Mouse (Mus musculus) limb, embryonic 14.5 days (tissue): ENCODE data around the gene Cdk4. TPM values are rescaled to one million over a fixed set of nuclear protein-coding genes. Genes with fewer than 3 reads are reported as not detected.

Source experiments
- ATAC-seq: fragments of 200-750 bp; cut with Nextera tagmentation; 2 replicates; pipeline ENCODE4 v1.8.0; 2017; ENCODE audit warnings: low read depth, moderate number of reproducible peaks, moderate TSS enrichment; ENCODE audit not compliant: low FRiP score
- DNase-seq: peaks from one replicate; pipeline ENCODE4 v3.0.0-alpha.2; 2015; ENCODE audit warnings: low spot score
- H3K27ac ChIP-seq: fragments of 300-500 bp; sonication (generic); replicated peaks from 2 replicates; pipeline ENCODE4 v1.5.1; 2014; ENCODE audit warnings: low read depth, mild to moderate bottlenecking, low read length, moderate library complexity, mixed read lengths
- H3K27me3 ChIP-seq: fragments of 300-500 bp; sonication (generic); 2 replicates; pipeline ENCODE4 v1.6.1; 2014; ENCODE audit warnings: low read length, mixed read lengths; ENCODE audit not compliant: control insufficient read depth, insufficient read depth
- H3K36me3 ChIP-seq: fragments of 300-500 bp; sonication (generic); 2 replicates; pipeline ENCODE4 v1.6.1; 2014; ENCODE audit warnings: mild to moderate bottlenecking, low read length, moderate library complexity, mixed read lengths; ENCODE audit not compliant: control insufficient read depth, insufficient read depth
- H3K4me1 ChIP-seq: fragments of 300-500 bp; sonication (generic); 2 replicates; pipeline ENCODE4 v1.6.1; 2014; ENCODE audit warnings: antibody characterized with exemption, low read length, mixed read lengths; ENCODE audit not compliant: control insufficient read depth, insufficient read depth
- H3K4me2 ChIP-seq: fragments of 300-500 bp; sonication (generic); replicated peaks from 2 replicates; pipeline ENCODE4 v1.6.1; 2014; ENCODE audit warnings: low read depth, mild to moderate bottlenecking, low read length, moderate library complexity; ENCODE audit not compliant: severe bottlenecking
- H3K4me3 ChIP-seq: fragments of 300-500 bp; sonication (generic); replicated peaks from 2 replicates; pipeline ENCODE4 v1.5.1; 2014; ENCODE audit warnings: low read length
- H3K9ac ChIP-seq: fragments of 300-500 bp; sonication (generic); 2 replicates; pipeline ENCODE4 v1.6.1; 2014; ENCODE audit warnings: mild to moderate bottlenecking, low read depth, low read length, moderate library complexity; ENCODE audit not compliant: severe bottlenecking
- H3K9me3 ChIP-seq: fragments of 300-500 bp; sonication (generic); 2 replicates; pipeline ENCODE4 v1.6.1; 2016; ENCODE audit warnings: low read length; ENCODE audit not compliant: control insufficient read depth
- POLR2A ChIP-seq: fragments of 200-500 bp; IDR thresholded peaks from 2 replicates; pipeline ENCODE4 v1.8.0; 2012; ENCODE audit warnings: inconsistent platforms, mild to moderate bottlenecking, moderate library complexity, borderline replicate concordance; ENCODE audit not compliant: insufficient read depth, insufficient read length; ENCODE audit errors: extremely low read depth
- WGBS: fragments of 180-500 bp; shearing (Covaris S2); extraction: QIAGEN DNeasy Blood & Tissue Kit; methylation state at CpG from one replicate; pipeline ENCODE4 v1.1.7; 2014; 5-methylcytosine and 5-hydroxymethylcytosine counted together
- polyA plus RNA-seq, 2 experiments: library from polyadenylated mRNA; depleted of rRNA in 1 of 2; stranded (reverse) in 1 of 2; unstranded in 1 of 2; fragments of >200 nt; fragmentation: Nextera tagmentation in 1 of 2; extraction: Ambion mirVana in 1 of 2; gene quantifications; 2 replicates each; pipeline versions ENCODE4 v1.2.1 to v1.2.3; 2012 to 2014

Gene Cdk4
- polyA plus RNA-seq, 2 experiments = 1,227 to 1,659 TPM

DNA sequence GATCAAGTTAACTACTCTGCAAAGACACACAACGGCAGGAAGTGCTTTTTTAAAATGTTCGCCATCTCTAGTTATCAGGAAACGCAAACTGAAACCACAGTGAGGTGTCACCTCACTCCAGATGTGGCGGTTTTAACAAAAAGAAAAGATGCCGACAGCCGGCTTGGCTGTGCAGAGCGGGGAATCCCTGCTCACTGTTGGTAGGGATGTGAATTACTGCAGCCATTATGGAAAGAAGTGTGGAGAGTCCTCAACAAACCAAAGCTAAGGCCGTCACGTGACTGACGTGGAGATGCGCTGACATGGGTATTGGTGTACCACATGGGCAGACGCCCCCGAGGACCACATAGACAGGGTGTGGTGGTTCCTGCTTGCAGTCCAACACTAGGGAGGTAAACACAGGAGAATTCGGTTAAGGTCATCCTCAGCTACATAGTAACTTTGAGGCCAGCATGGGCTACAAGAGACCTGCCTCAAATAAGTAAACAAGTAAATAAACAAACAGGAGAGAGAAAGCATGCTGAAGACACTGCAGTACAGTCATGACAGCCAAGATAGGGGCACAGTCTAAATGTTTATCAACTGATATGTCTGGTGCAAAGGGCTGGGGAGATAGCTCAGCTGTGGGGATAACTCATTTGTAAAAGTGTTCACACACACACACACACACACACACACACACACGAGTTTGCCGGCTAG is 44.4 kb downstream of the Cdk4 start:
- no peak overlapping the region for H3K9ac ChIP-seq
- no peaks in the 10 kb centered on the region for H3K9me3 ChIP-seq
- ATAC-seq = no peak
- 82% methylated on average over 16 of the region's 16 CpGs for WGBS
- DNase-seq = no peak
- no peaks in the 10 kb centered on the region for H3K27me3 ChIP-seq
- 0 out of 2 replicates have a peak, but pooled peaks cover 14% of the 10 kb centered on the region for H3K36me3 ChIP-seq
- no peaks in the 10 kb centered on the region for H3K4me1 ChIP-seq
- no peak overlapping the region for H3K4me2 ChIP-seq
- no peak overlapping the region for H3K4me3 ChIP-seq
- no peak for TF ChIP-seq POLR2A
- no peak overlapping the region for H3K27ac ChIP-seq

DNA sequence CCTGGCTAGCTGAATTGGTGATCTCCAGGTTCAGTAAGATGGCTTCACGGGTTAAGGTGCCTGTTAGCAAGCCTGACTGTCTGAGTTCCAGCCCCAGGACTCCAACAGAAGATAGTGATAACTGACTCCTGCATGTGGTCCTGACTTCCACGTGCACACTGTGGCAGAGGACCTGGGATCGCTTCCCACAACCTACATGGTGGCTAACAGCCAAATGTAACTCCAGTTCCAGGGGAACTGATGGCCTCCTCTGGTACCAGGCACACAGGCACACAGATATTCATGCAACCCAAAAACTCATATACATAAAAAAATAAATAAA is 44.9 kb downstream of the Cdk4 start:
- no peak overlapping the region for H3K27ac ChIP-seq
- DNase-seq (no peak), ATAC-seq (no peak)
- H3K9ac ChIP-seq = no peak overlapping the region
- H3K27me3 ChIP-seq = no peaks in the 10 kb centered on the region
- H3K36me3 ChIP-seq = 0 out of 2 replicates have a peak, but pooled peaks cover 14% of the 10 kb centered on the region
- H3K4me1 ChIP-seq = no peaks in the 10 kb centered on the region
- H3K4me2 ChIP-seq = no peak overlapping the region
- no peaks in the 10 kb centered on the region for H3K9me3 ChIP-seq
- H3K4me3 ChIP-seq = no peak overlapping the region
- TF ChIP-seq POLR2A = no peak
- 72% methylated on average over 3 of the region's 3 CpGs for WGBS

GRCm38 (mm10) chr10:127111001-127111887 is 47.9 kb downstream of the Cdk4 start:
- no peak for ATAC-seq
- Histone ChIP-seq H3K9me3 (no peaks in the 10 kb centered on the region), H3K4me1 (no peaks in the 10 kb centered on the region), H3K9ac (no peak overlapping the region), H3K36me3 (peaks cover 20% of the 10 kb centered on the region), H3K27ac (no peak overlapping the region), H3K4me2 (no peak overlapping the region), H3K27me3 (no peaks in the 10 kb centered on the region), H3K4me3 (no peak overlapping the region)
- 91% methylated on average over 15 of the region's 15 CpGs for WGBS
- TF ChIP-seq POLR2A = no peak
- DNase-seq = no peak

GRCm38 (mm10) chr10:127114408-127114807 is 51.1 kb downstream of the Cdk4 start:
- no peak for ATAC-seq

GRCm38 (mm10) chr10:127115068-127115467 is 51.7 kb downstream of the Cdk4 start:
- Histone ChIP-seq H3K4me3 (no peak overlapping the region), H3K4me2 (no peak overlapping the region), H3K27me3 (no peaks in the 10 kb centered on the region), H3K9ac (no peak overlapping the region), H3K9me3 (no peaks in the 10 kb centered on the region), H3K36me3 (peaks cover 37% of the 10 kb centered on the region), H3K27ac (no peak overlapping the region), H3K4me1 (no peaks in the 10 kb centered on the region)
- DNase-seq (no peak), ATAC-seq (no peak)
- TF ChIP-seq POLR2A = no peak
- WGBS = 87% methylated on average over 2 of the region's 2 CpGs

More at GRCm38 (mm10) chr10:127114408-127114807, 51.1 kb downstream of the Cdk4 start:
- H3K4me1 ChIP-seq = no peaks in the 10 kb centered on the region
- no peak overlapping the region for H3K4me2 ChIP-seq
- no peaks in the 10 kb centered on the region for H3K27me3 ChIP-seq
- H3K4me3 ChIP-seq = no peak overlapping the region
- no peak for TF ChIP-seq POLR2A
- WGBS = 90% methylated on average over 11 of the region's 11 CpGs
- H3K9me3 ChIP-seq = no peaks in the 10 kb centered on the region
- H3K9ac ChIP-seq = no peak overlapping the region
- H3K27ac ChIP-seq = no peak overlapping the region
- DNase-seq = no peak
- peaks cover 37% of the 10 kb centered on the region for H3K36me3 ChIP-seq

Other genes starting within 250 kb of the Cdk4 start
- gene Atp23, start 162.2 kb upstream of the Cdk4 start, polyA plus RNA-seq (2012; rRNA removed) = 14.6 and 15.6 TPM in 2 replicates
- 20.4 and 25.4 TPM in 2 replicates for gene Atp23, start 162.2 kb upstream of the Cdk4 start, polyA plus RNA-seq (2014; fragmentation: Nextera tagmentation; extraction: Ambion mirVana)
- 230 and 284 TPM in 2 replicates for gene Ctdsp2, start 84.8 kb upstream of the Cdk4 start, polyA plus RNA-seq (2012; rRNA removed)
- 143 and 153 TPM in 2 replicates for gene Ctdsp2, start 84.8 kb upstream of the Cdk4 start, polyA plus RNA-seq (2014; fragmentation: Nextera tagmentation; extraction: Ambion mirVana)
- 0.35 and 0.45 TPM in 2 replicates for gene Avil, start 62.8 kb upstream of the Cdk4 start, polyA plus RNA-seq (2012; rRNA removed)
- gene Avil, start 62.8 kb upstream of the Cdk4 start, polyA plus RNA-seq (2014; fragmentation: Nextera tagmentation; extraction: Ambion mirVana) = 0.22 and 0.28 TPM in 2 replicates
- gene Tsfm, start 32.7 kb upstream of the Cdk4 start, polyA plus RNA-seq (2012; rRNA removed) = 55.8 and 59.7 TPM in 2 replicates
- 65.2 and 69.0 TPM in 2 replicates for gene Tsfm, start 32.7 kb upstream of the Cdk4 start, polyA plus RNA-seq (2014; fragmentation: Nextera tagmentation; extraction: Ambion mirVana)
- 48.6 and 52.0 TPM in 2 replicates for gene Mettl1, start 22.1 kb upstream of the Cdk4 start, polyA plus RNA-seq (2012; rRNA removed)
- 59.1 and 71.3 TPM in 2 replicates for gene Mettl1, start 22.1 kb upstream of the Cdk4 start, polyA plus RNA-seq (2014; fragmentation: Nextera tagmentation; extraction: Ambion mirVana)
- 3.4 and 3.8 TPM in 2 replicates for gene Eef1akmt3, start 22.0 kb upstream of the Cdk4 start, polyA plus RNA-seq (2012; rRNA removed)
- 0.87 and 1.3 TPM in 2 replicates for gene Eef1akmt3, start 22.0 kb upstream of the Cdk4 start, polyA plus RNA-seq (2014; fragmentation: Nextera tagmentation; extraction: Ambion mirVana)
- gene Cyp27b1, start 15.3 kb upstream of the Cdk4 start, polyA plus RNA-seq (2012; rRNA removed) = 1.1 and 1.5 TPM in 2 replicates
- 0.19 and 0.53 TPM in 2 replicates for gene Cyp27b1, start 15.3 kb upstream of the Cdk4 start, polyA plus RNA-seq (2014; fragmentation: Nextera tagmentation; extraction: Ambion mirVana)
- 8.6 and 9.8 TPM in 2 replicates for gene March9, start 3.4 kb upstream of the Cdk4 start, polyA plus RNA-seq (2012; rRNA removed)
- 2.7 and 3.1 TPM in 2 replicates for gene March9, start 3.4 kb upstream of the Cdk4 start, polyA plus RNA-seq (2014; fragmentation: Nextera tagmentation; extraction: Ambion mirVana)
- 124 and 164 TPM in 2 replicates for gene Tspan31, start 6.7 kb downstream of the Cdk4 start, polyA plus RNA-seq (2012; rRNA removed)
- 58.3 and 72.1 TPM in 2 replicates for gene Tspan31, start 6.7 kb downstream of the Cdk4 start, polyA plus RNA-seq (2014; fragmentation: Nextera tagmentation; extraction: Ambion mirVana)
- 5.3 and 6.0 TPM in 2 replicates for gene Agap2, start 11.8 kb downstream of the Cdk4 start, polyA plus RNA-seq (2012; rRNA removed)
- 0.32 and 0.57 TPM in 2 replicates for gene Agap2, start 11.8 kb downstream of the Cdk4 start, polyA plus RNA-seq (2014; fragmentation: Nextera tagmentation; extraction: Ambion mirVana)
- 60.6 and 61.0 TPM in 2 replicates for gene Os9, start 57.6 kb downstream of the Cdk4 start, polyA plus RNA-seq (2012; rRNA removed)
- 54.7 and 57.6 TPM in 2 replicates for gene Os9, start 57.6 kb downstream of the Cdk4 start, polyA plus RNA-seq (2014; fragmentation: Nextera tagmentation; extraction: Ambion mirVana)
- 12.1 and 15.0 TPM in 2 replicates for gene B4galnt1, start 101.7 kb downstream of the Cdk4 start, polyA plus RNA-seq (2012; rRNA removed)
- gene B4galnt1, start 101.7 kb downstream of the Cdk4 start, polyA plus RNA-seq (2014; fragmentation: Nextera tagmentation; extraction: Ambion mirVana) = 10.8 and 11.8 TPM in 2 replicates
- 2.9 and 3.7 TPM in 2 replicates for gene Slc26a10, start 117.1 kb downstream of the Cdk4 start, polyA plus RNA-seq (2012; rRNA removed)
- gene Slc26a10, start 117.1 kb downstream of the Cdk4 start, polyA plus RNA-seq (2014; fragmentation: Nextera tagmentation; extraction: Ambion mirVana) = 0.81 and 1.2 TPM in 2 replicates
- gene Arhgef25, start 126.5 kb downstream of the Cdk4 start, polyA plus RNA-seq (2012; rRNA removed) = 228 and 246 TPM in 2 replicates
- gene Arhgef25, start 126.5 kb downstream of the Cdk4 start, polyA plus RNA-seq (2014; fragmentation: Nextera tagmentation; extraction: Ambion mirVana) = 86.8 and 113 TPM in 2 replicates
- 565 and 712 TPM in 2 replicates for gene Dtx3, start 132.2 kb downstream of the Cdk4 start, polyA plus RNA-seq (2012; rRNA removed)
- gene Dtx3, start 132.2 kb downstream of the Cdk4 start, polyA plus RNA-seq (2014; fragmentation: Nextera tagmentation; extraction: Ambion mirVana) = 157 and 184 TPM in 2 replicates
- gene Pip4k2c, start 148.1 kb downstream of the Cdk4 start, polyA plus RNA-seq (2012; rRNA removed) = 33.1 and 37.5 TPM in 2 replicates
- gene Pip4k2c, start 148.1 kb downstream of the Cdk4 start, polyA plus RNA-seq (2014; fragmentation: Nextera tagmentation; extraction: Ambion mirVana) = 22.0 and 23.3 TPM in 2 replicates
- 9.4 and 9.7 TPM in 2 replicates for gene Kif5a, start 199.8 kb downstream of the Cdk4 start, polyA plus RNA-seq (2012; rRNA removed)
- gene Kif5a, start 199.8 kb downstream of the Cdk4 start, polyA plus RNA-seq (2014; fragmentation: Nextera tagmentation; extraction: Ambion mirVana) = 2.8 and 3.5 TPM in 2 replicates
- 221 and 240 TPM in 2 replicates for gene Dctn2, start 202.8 kb downstream of the Cdk4 start, polyA plus RNA-seq (2012; rRNA removed)
- 168 and 178 TPM in 2 replicates for gene Dctn2, start 202.8 kb downstream of the Cdk4 start, polyA plus RNA-seq (2014; fragmentation: Nextera tagmentation; extraction: Ambion mirVana)
- 68.1 and 86.6 TPM in 2 replicates for gene Mbd6, start 225.5 kb downstream of the Cdk4 start, polyA plus RNA-seq (2012; rRNA removed)
- 19.9 and 20.7 TPM in 2 replicates for gene Mbd6, start 225.5 kb downstream of the Cdk4 start, polyA plus RNA-seq (2014; fragmentation: Nextera tagmentation; extraction: Ambion mirVana)
- gene Mars, start 248.3 kb downstream of the Cdk4 start, polyA plus RNA-seq (2012; rRNA removed) = 78.5 and 79.8 TPM in 2 replicates
- gene Mars, start 248.3 kb downstream of the Cdk4 start, polyA plus RNA-seq (2014; fragmentation: Nextera tagmentation; extraction: Ambion mirVana) = 113 and 114 TPM in 2 replicates